Mouse (Mus musculus) lung, postnatal 0 days (tissue): ENCODE data around the gene Crb3.
A peak's percentile ranks its signal among the peaks of the same experiment; 100 is the strongest.

Experiments
- CTCF ChIP-seq: IDR thresholded peaks from 2 replicates; pipeline ENCODE4 v1.5.1; 2016; ENCODE audit warnings: antibody characterized with exemption, mild to moderate bottlenecking
- EP300 ChIP-seq: IDR thresholded peaks from 2 replicates; pipeline ENCODE4 v1.6.1; 2016; ENCODE audit warnings: antibody characterized with exemption, mild to moderate bottlenecking, control low read depth

DNA sequence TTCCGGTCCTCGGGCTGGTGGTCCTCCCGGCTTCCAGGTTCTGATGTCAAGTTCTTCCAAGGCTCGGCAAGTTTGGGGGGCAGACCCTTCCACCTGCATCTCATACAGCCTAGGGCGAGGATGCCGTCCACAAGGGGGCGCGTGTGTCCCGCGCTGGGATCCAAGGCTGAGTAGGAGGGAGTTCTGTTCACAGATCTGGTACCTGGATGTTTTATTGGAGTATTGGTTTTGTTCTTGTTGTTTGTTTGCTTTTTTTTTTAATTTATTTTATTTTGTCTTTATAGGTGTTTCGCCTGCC lies 37.7 kb downstream of the Crb3 start:
- no peak for TF ChIP-seq EP300
- peak; percentile 95 for TF ChIP-seq CTCF
